Mouse (Mus musculus) G1E (cell line): ENCODE data around the gene Pou2f2.

ENCODE experiments used
- CTCF ChIP-seq: IDR thresholded peaks from 2 replicates; pipeline ENCODE4 v1.5.1; 2012; ENCODE audit warnings: low read depth, low read length, inconsistent platforms, mixed read lengths
- GATA1 ChIP-seq: IDR thresholded peaks from 2 replicates; pipeline ENCODE4 v1.6.1; 2012; ENCODE audit warnings: borderline replicate concordance, low read length, inconsistent platforms, mixed read lengths
- TAL1 ChIP-seq: conservative IDR thresholded peaks from 2 replicates; pipeline ENCODE4 v1.6.1; 2012; ENCODE audit warnings: low read depth, low read length, inconsistent platforms, mixed read lengths

DNA sequence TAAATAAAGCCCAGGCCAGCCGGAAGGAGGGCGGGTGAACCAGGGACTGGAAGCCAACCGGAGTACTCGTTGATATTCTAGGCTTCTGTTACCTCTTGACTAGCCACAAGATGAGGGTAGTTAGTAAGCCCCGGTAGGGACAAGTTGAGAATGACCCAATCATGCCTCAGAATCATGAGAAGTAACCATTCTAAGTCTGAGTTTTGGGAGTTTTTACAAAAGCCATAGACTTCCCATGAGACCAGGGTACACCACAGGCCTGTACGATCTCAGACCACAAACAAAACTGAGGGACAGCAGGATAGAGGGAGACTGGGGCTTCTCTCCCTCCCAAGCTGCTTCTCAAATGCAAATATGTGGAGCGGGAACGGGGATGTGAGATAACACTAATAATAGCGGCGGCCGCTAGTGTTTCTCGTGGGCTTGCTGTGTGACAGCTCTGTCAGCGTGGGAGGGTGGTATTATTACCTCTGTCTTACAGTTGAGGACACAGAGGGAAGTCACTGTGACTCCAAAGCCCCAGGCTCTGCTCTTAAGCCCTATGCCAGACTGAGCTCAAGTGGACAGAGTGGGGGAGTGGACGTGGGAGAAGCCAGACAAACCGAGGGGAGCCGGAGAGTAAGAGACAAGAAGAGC lies 130.1 kb downstream of the Pou2f2 start:
- no peak for TF ChIP-seq GATA1
- no peak for TF ChIP-seq CTCF
- no peak for TF ChIP-seq TAL1
